Mouse (Mus musculus): Measurements from ENCODE around the gene Syne2.

Syne2 gene

DNA sequence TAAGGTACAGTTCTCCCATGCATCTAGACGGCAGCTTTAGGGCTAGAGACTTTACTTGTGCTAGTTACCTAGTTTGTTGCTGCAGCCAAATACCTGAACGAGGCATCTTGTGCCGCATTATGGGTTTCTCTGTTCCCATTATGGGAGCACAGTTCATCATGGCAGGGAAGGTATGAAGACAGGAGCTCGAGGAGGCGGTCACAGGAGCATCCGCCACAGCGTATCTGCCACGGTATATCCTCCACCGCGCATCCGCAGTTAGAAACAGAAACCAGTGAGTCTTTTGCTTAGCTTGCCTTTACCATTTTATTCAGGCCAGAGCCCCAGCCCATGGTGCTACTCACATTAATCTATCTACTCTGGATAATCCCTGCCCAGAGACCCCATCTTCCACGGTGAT is 70.8 kb downstream of the Syne2 start:
- peaks cover 13% of the 10 kb centered on the region; the same call in 1 of the 2 replicates for H3K4me1 ChIP-seq (replicated peaks; ENCODE audit: low read depth, low read length)
- no peaks in the 10 kb centered on the region for H3K36me3 ChIP-seq (ENCODE audit: insufficient read depth, low read length)
- no peak for TF ChIP-seq POU5F1 (IDR thresholded peaks at IDR 0.05; ENCODE audit: borderline replicate concordance, low read length)
- TF ChIP-seq NANOG (IDR thresholded peaks at IDR 0.05; ENCODE audit: borderline replicate concordance, low read length): no peak
- TF ChIP-seq CTCF (conservative IDR thresholded peaks at IDR 0.05; ENCODE audit: low read length): no peak
- H3K4me3 ChIP-seq (replicated peaks; ENCODE audit: low read length): no peak overlapping the region
- H3K9me3 ChIP-seq (ENCODE audit: low read length): no peaks in the 10 kb centered on the region
- H3K27me3 ChIP-seq (ENCODE audit: insufficient read depth, low read length): no peaks in the 10 kb centered on the region

GRCm38 (mm10) chr12:75891206-75891605 is 73.3 kb downstream of the Syne2 start:
- Histone ChIP-seq H3K27me3 (ENCODE audit: insufficient read depth, low read length) (no peaks in the 10 kb centered on the region), H3K36me3 (ENCODE audit: insufficient read depth, low read length) (no peaks in the 10 kb centered on the region), H3K4me1 (replicated peaks; ENCODE audit: low read depth, low read length) (peaks cover 10% of the 10 kb centered on the region), H3K9me3 (ENCODE audit: low read length) (no peaks in the 10 kb centered on the region), H3K4me3 (replicated peaks; ENCODE audit: low read length) (no peak overlapping the region)
- TF ChIP-seq CTCF (conservative IDR thresholded peaks at IDR 0.05; ENCODE audit: low read length) (no peak), POU5F1 (IDR thresholded peaks at IDR 0.05; ENCODE audit: borderline replicate concordance, low read length) (no peak), NANOG (IDR thresholded peaks at IDR 0.05; ENCODE audit: borderline replicate concordance, low read length) (no peak)

DNA sequence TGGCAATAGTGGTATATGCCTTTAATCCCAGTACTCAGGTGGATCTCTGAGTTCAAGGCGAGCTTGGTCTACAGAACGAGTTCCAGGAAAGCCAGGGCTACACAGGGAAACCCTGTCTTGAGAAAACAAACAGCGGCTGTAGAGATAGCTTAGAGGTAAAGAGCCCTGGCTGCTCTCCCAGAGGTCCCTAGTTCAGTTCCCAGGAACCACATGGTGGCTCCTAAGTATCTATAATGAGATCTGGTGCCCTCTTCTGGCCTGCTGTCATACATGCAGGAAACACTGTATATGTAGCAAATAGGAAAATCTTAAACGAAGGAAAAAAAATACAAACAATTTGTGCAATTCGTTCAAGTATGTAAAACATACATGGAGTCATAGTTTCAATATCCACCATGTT is 75.5 kb downstream of the Syne2 start:
- Histone ChIP-seq H3K4me3 (replicated peaks; ENCODE audit: low read length) (no peak overlapping the region), H3K36me3 (ENCODE audit: insufficient read depth, low read length) (no peaks in the 10 kb centered on the region), H3K4me1 (replicated peaks; ENCODE audit: low read depth, low read length) (peaks cover 9% of the 10 kb centered on the region; the same call in 1 of the 2 replicates), H3K9me3 (ENCODE audit: low read length) (no peaks in the 10 kb centered on the region), H3K27me3 (ENCODE audit: insufficient read depth, low read length) (no peaks in the 10 kb centered on the region)
- peak; percentile 25 for TF ChIP-seq CTCF (conservative IDR thresholded peaks at IDR 0.05; ENCODE audit: low read length)
- TF ChIP-seq POU5F1 (IDR thresholded peaks at IDR 0.05; ENCODE audit: borderline replicate concordance, low read length): no peak

DNA sequence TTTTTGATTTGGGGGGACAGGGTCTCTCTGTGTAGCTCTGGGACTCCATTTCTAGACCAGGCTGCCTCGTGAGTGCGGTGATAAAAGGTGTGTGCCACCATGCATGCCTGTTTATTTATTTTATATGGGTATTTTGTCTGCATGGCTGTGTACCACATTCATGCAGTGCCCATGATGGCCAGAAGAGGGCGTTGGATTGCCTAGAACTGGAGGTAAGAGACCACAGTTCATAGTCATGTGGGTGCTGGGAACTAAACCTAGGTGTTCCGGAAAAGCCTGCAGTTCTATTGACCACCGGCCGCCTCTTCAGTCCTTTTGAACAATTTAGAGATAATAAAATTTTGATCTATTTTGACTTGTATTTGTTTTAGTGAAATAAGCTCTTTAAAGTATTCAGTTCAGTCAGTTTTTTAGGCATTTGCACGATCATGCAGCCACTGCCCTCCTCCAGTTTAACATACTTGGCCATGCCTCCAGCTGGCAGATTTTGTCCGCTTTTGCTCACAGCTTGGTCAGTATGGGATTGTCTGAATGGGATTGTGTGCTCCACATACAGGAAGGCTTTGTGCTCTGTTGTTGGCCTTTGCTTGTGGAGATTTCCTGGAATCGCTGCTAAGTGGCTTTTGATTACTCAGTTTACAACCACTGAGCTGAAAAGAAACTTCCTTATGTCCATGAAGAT is 76.5 kb downstream of the Syne2 start:
- Histone ChIP-seq H3K4me1 (replicated peaks; ENCODE audit: low read depth, low read length) (peaks cover 4% of the 10 kb centered on the region; the same call in 1 of the 2 replicates), H3K36me3 (ENCODE audit: insufficient read depth, low read length) (no peaks in the 10 kb centered on the region), H3K4me3 (replicated peaks; ENCODE audit: low read length) (no peak overlapping the region), H3K9me3 (ENCODE audit: low read length) (no peaks in the 10 kb centered on the region), H3K27me3 (ENCODE audit: insufficient read depth, low read length) (no peaks in the 10 kb centered on the region)
- TF ChIP-seq POU5F1 (IDR thresholded peaks at IDR 0.05; ENCODE audit: borderline replicate concordance, low read length) (no peak), CTCF (conservative IDR thresholded peaks at IDR 0.05; ENCODE audit: low read length) (peak; percentile 79)

DNA sequence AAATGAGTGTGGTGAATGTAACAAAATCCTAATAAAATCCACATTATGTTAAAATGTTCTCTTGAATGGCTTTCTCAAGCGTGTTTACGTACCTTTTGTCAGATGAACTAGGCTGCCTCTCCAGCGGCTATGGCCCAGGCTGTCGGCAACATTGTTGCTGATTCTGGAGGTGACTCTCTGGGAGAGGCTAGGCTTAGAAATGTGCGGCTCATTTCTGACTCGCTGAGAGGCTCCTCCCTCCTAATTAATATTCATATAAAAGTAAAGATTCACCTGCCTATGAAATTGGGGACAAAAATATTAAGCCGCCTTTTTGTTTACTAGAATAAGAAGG is 77.0 kb downstream of the Syne2 start:
- TF ChIP-seq CTCF (conservative IDR thresholded peaks at IDR 0.05; ENCODE audit: low read length) (no peak), POU5F1 (IDR thresholded peaks at IDR 0.05; ENCODE audit: borderline replicate concordance, low read length) (no peak), NANOG (IDR thresholded peaks at IDR 0.05; ENCODE audit: borderline replicate concordance, low read length) (no peak)
- no peaks in the 10 kb centered on the region for H3K9me3 ChIP-seq (ENCODE audit: low read length)
- H3K4me3 ChIP-seq (replicated peaks; ENCODE audit: low read length): no peak overlapping the region

GRCm38 (mm10) chr12:75897793-75898192 is 79.9 kb downstream of the Syne2 start:
- no peak overlapping the region for H3K4me3 ChIP-seq (replicated peaks; ENCODE audit: low read length)
- TF ChIP-seq CTCF (conservative IDR thresholded peaks at IDR 0.05; ENCODE audit: low read length) (no peak), NANOG (IDR thresholded peaks at IDR 0.05; ENCODE audit: borderline replicate concordance, low read length) (no peak), POU5F1 (IDR thresholded peaks at IDR 0.05; ENCODE audit: borderline replicate concordance, low read length) (no peak)
- no peaks in the 10 kb centered on the region for H3K9me3 ChIP-seq (ENCODE audit: low read length)
- H3K36me3 ChIP-seq (ENCODE audit: insufficient read depth, low read length): no peaks in the 10 kb centered on the region
- no peaks in the 10 kb centered on the region for H3K27me3 ChIP-seq (ENCODE audit: insufficient read depth, low read length)
- peaks cover 4% of the 10 kb centered on the region; the same call in 1 of the 2 replicates for H3K4me1 ChIP-seq (replicated peaks; ENCODE audit: low read depth, low read length)

More for the DNA sequence above, 77.0 kb downstream of the Syne2 start:
- H3K4me1 ChIP-seq (replicated peaks; ENCODE audit: low read depth, low read length): peaks cover 4% of the 10 kb centered on the region; the same call in 1 of the 2 replicates
- no peaks in the 10 kb centered on the region for H3K36me3 ChIP-seq (ENCODE audit: insufficient read depth, low read length)
- no peaks in the 10 kb centered on the region for H3K27me3 ChIP-seq (ENCODE audit: insufficient read depth, low read length)

DNA sequence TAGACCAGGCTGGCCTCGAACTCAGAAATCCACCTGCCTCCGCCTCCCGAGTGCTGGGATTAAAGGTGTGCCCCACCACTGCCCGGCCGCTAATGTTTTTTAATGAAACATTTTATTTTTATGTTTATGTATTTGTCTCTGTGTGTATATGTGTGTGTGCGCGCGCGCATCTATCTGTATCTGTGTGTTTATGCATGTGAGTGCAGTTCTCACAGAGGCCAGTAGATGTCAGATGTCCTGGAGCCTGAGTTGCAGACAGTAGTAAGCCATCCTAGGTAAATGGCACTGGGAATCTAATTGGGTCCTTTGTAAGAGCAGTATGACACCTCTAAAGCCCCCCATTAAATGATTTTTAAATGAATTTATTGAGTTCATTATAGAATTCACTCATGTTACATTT is 83.8 kb downstream of the Syne2 start:
- no peaks in the 10 kb centered on the region for H3K9me3 ChIP-seq (ENCODE audit: low read length)
- H3K36me3 ChIP-seq (ENCODE audit: insufficient read depth, low read length): no peaks in the 10 kb centered on the region
- H3K4me1 ChIP-seq (replicated peaks; ENCODE audit: low read depth, low read length): no peaks in the 10 kb centered on the region
- no peaks in the 10 kb centered on the region for H3K27me3 ChIP-seq (ENCODE audit: insufficient read depth, low read length)
- TF ChIP-seq POU5F1 (IDR thresholded peaks at IDR 0.05; ENCODE audit: borderline replicate concordance, low read length): no peak
- TF ChIP-seq CTCF (conservative IDR thresholded peaks at IDR 0.05; ENCODE audit: low read length): peak; percentile 83
- no peak for TF ChIP-seq NANOG (IDR thresholded peaks at IDR 0.05; ENCODE audit: borderline replicate concordance, low read length)
- H3K4me3 ChIP-seq (replicated peaks; ENCODE audit: low read length): no peak overlapping the region

DNA sequence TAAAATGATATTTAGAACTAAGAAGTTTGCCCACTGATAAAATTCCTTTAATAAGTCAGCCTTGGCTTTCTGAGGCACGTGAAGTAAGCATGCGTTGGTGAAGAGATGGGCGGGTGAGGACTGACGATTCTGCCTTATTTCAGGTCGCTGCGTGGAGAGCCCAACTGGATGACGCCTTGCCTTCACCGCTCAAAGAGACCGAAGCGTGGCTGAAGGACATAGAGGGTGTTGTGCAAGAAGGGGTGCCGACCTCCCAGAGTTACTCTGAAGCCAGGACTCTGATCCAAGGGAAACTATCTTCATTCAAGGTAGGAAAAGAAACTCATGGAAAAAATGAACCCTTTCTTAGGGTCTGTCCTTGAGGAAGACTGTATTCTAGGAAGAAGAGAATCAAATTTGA is 86.1 kb downstream of the Syne2 start:
- Histone ChIP-seq H3K9me3 (ENCODE audit: low read length) (no peaks in the 10 kb centered on the region), H3K4me1 (replicated peaks; ENCODE audit: low read depth, low read length) (0 out of 2 replicates have a peak, but pooled peaks cover 3% of the 10 kb centered on the region), H3K27me3 (ENCODE audit: insufficient read depth, low read length) (no peaks in the 10 kb centered on the region)

GRCm38 (mm10) chr12:75905304-75905703 is 87.4 kb downstream of the Syne2 start:
- Histone ChIP-seq H3K4me3 (replicated peaks; ENCODE audit: low read length) (no peak overlapping the region), H3K27me3 (ENCODE audit: insufficient read depth, low read length) (no peaks in the 10 kb centered on the region), H3K36me3 (ENCODE audit: insufficient read depth, low read length) (no peaks in the 10 kb centered on the region), H3K9me3 (ENCODE audit: low read length) (no peaks in the 10 kb centered on the region), H3K4me1 (replicated peaks; ENCODE audit: low read depth, low read length) (0 out of 2 replicates have a peak, but pooled peaks cover 3% of the 10 kb centered on the region)
- TF ChIP-seq CTCF (conservative IDR thresholded peaks at IDR 0.05; ENCODE audit: low read length) (no peak), POU5F1 (IDR thresholded peaks at IDR 0.05; ENCODE audit: borderline replicate concordance, low read length) (no peak), NANOG (IDR thresholded peaks at IDR 0.05; ENCODE audit: borderline replicate concordance, low read length) (no peak)

More for the DNA sequence above, 86.1 kb downstream of the Syne2 start:
- Histone ChIP-seq H3K4me3 (replicated peaks; ENCODE audit: low read length) (no peak overlapping the region), H3K36me3 (ENCODE audit: insufficient read depth, low read length) (no peaks in the 10 kb centered on the region)
- TF ChIP-seq CTCF (conservative IDR thresholded peaks at IDR 0.05; ENCODE audit: low read length): no peak
- no peak for TF ChIP-seq POU5F1 (IDR thresholded peaks at IDR 0.05; ENCODE audit: borderline replicate concordance, low read length)
- TF ChIP-seq NANOG (IDR thresholded peaks at IDR 0.05; ENCODE audit: borderline replicate concordance, low read length): no peak

Data from E14TG2a.4 (cell line).